Mouse (Mus musculus): ENCODE measurements around the gene Snd1. TPM values are rescaled to one million over a fixed set of nuclear protein-coding genes. Genes with fewer than 3 reads are reported as not detected.
A peak's percentile ranks its signal among the peaks of the same experiment; 100 is the strongest.

Gene Snd1
- polyA plus RNA-seq, 1 experiment = 57.6 TPM

GRCm38 (mm10) chr6:28831011-28831853 is 356.3 kb downstream of the Snd1 start, which contains the start of gene Lrrc4:
Gene Lrrc4, minus strand, starts transcription at chr6:28831747.
- TF ChIP-seq GATA1 (IDR thresholded peaks at IDR 0.05; ENCODE audit: borderline replicate concordance, low read length) (no peak), FLI1 (IDR thresholded peaks at IDR 0.05; ENCODE audit: low read length) (no peak)
- peaks cover 24% of the 10 kb centered on the region for H3K36me3 ChIP-seq (replicated peaks; ENCODE audit: low read length)
- peaks cover 40% of the 10 kb centered on the region for H3K27me3 ChIP-seq (replicated peaks)
- H3K9me3 ChIP-seq = no peaks in the 10 kb centered on the region
- peaks cover 78% of the 10 kb centered on the region for H3K4me1 ChIP-seq
- H3K4me3 ChIP-seq (replicated peaks) = peak within 1 kb of the TSS; percentile 93

GRCm38 (mm10) chr6:28831854-28832750 is 357.2 kb downstream of the Snd1 start:
- peak overlapping the region; percentile 93 for H3K4me3 ChIP-seq (replicated peaks)
- no peaks in the 10 kb centered on the region for H3K9me3 ChIP-seq

GRCm38 (mm10) chr6:28832751-28833291 is 357.9 kb downstream of the Snd1 start:
- Histone ChIP-seq H3K9me3 (no peaks in the 10 kb centered on the region), H3K4me1 (peaks cover 62% of the 10 kb centered on the region), H3K27me3 (replicated peaks) (peaks cover 40% of the 10 kb centered on the region), H3K36me3 (replicated peaks; ENCODE audit: low read length) (peaks cover 20% of the 10 kb centered on the region), H3K4me3 (replicated peaks) (peak overlapping the region; percentile 93)
- TF ChIP-seq GATA1 (IDR thresholded peaks at IDR 0.05; ENCODE audit: borderline replicate concordance, low read length) (no peak), FLI1 (IDR thresholded peaks at IDR 0.05; ENCODE audit: low read length) (no peak)

More at GRCm38 (mm10) chr6:28831854-28832750, 357.2 kb downstream of the Snd1 start:
- no peak for TF ChIP-seq FLI1 (IDR thresholded peaks at IDR 0.05; ENCODE audit: low read length)
- no peak for TF ChIP-seq GATA1 (IDR thresholded peaks at IDR 0.05; ENCODE audit: borderline replicate concordance, low read length)
- Histone ChIP-seq H3K27me3 (replicated peaks) (peaks cover 40% of the 10 kb centered on the region), H3K36me3 (replicated peaks; ENCODE audit: low read length) (peaks cover 20% of the 10 kb centered on the region), H3K4me1 (peaks cover 69% of the 10 kb centered on the region)

- Histone ChIP-seq H3K4me1 (peaks cover 58% of the 10 kb centered on the region), H3K27me3 (replicated peaks) (peaks cover 40% of the 10 kb centered on the region), H3K4me3 (replicated peaks) (peak overlapping the region; percentile 93), H3K36me3 (replicated peaks; ENCODE audit: low read length) (peaks cover 20% of the 10 kb centered on the region), H3K9me3 (no peaks in the 10 kb centered on the region)
- TF ChIP-seq FLI1 (IDR thresholded peaks at IDR 0.05; ENCODE audit: low read length) (no peak), GATA1 (IDR thresholded peaks at IDR 0.05; ENCODE audit: borderline replicate concordance, low read length) (no peak)
Measured at GRCm38 (mm10) chr6:28833380-28833822, 358.5 kb downstream of the Snd1 start.

GRCm38 (mm10) chr6:28834046-28834445 is 359.1 kb downstream of the Snd1 start:
- TF ChIP-seq GATA1 (IDR thresholded peaks at IDR 0.05; ENCODE audit: borderline replicate concordance, low read length) (no peak), FLI1 (IDR thresholded peaks at IDR 0.05; ENCODE audit: low read length) (no peak)
- peaks cover 53% of the 10 kb centered on the region for H3K4me1 ChIP-seq
- H3K9me3 ChIP-seq = no peaks in the 10 kb centered on the region
- H3K4me3 ChIP-seq (replicated peaks) = no peak overlapping the region
- peaks cover 20% of the 10 kb centered on the region for H3K36me3 ChIP-seq (replicated peaks; ENCODE audit: low read length)
- peaks cover 40% of the 10 kb centered on the region for H3K27me3 ChIP-seq (replicated peaks)

GRCm38 (mm10) chr6:28836600-28836999 is 361.7 kb downstream of the Snd1 start:
- no peak overlapping the region for H3K4me3 ChIP-seq (replicated peaks)
- peaks cover 15% of the 10 kb centered on the region for H3K36me3 ChIP-seq (replicated peaks; ENCODE audit: low read length)
- no peaks in the 10 kb centered on the region for H3K9me3 ChIP-seq
- TF ChIP-seq GATA1 (IDR thresholded peaks at IDR 0.05; ENCODE audit: borderline replicate concordance, low read length) (no peak), FLI1 (IDR thresholded peaks at IDR 0.05; ENCODE audit: low read length) (no peak)
- H3K4me1 ChIP-seq = peaks cover 42% of the 10 kb centered on the region
- peaks cover 24% of the 10 kb centered on the region for H3K27me3 ChIP-seq (replicated peaks)

- peaks cover 23% of the 10 kb centered on the region for H3K36me3 ChIP-seq (replicated peaks; ENCODE audit: low read length)
- H3K27me3 ChIP-seq (replicated peaks) = no peaks in the 10 kb centered on the region
- TF ChIP-seq GATA1 (IDR thresholded peaks at IDR 0.05; ENCODE audit: borderline replicate concordance, low read length) (no peak), FLI1 (IDR thresholded peaks at IDR 0.05; ENCODE audit: low read length) (no peak)
- peaks cover 36% of the 10 kb centered on the region for H3K4me1 ChIP-seq
- H3K4me3 ChIP-seq (replicated peaks) = no peak overlapping the region
- H3K9me3 ChIP-seq = no peaks in the 10 kb centered on the region
Measured at GRCm38 (mm10) chr6:28841569-28841968, 366.6 kb downstream of the Snd1 start.

- Histone ChIP-seq H3K27me3 (replicated peaks) (no peaks in the 10 kb centered on the region), H3K4me1 (peaks cover 39% of the 10 kb centered on the region), H3K9me3 (no peaks in the 10 kb centered on the region), H3K36me3 (replicated peaks; ENCODE audit: low read length) (peaks cover 23% of the 10 kb centered on the region), H3K4me3 (replicated peaks) (no peak overlapping the region)
- no peak for TF ChIP-seq GATA1 (IDR thresholded peaks at IDR 0.05; ENCODE audit: borderline replicate concordance, low read length)
Measured at GRCm38 (mm10) chr6:28842375-28843276, 367.7 kb downstream of the Snd1 start.

GRCm38 (mm10) chr6:28845610-28846009 is 370.7 kb downstream of the Snd1 start:
- Histone ChIP-seq H3K36me3 (replicated peaks; ENCODE audit: low read length) (peaks cover 17% of the 10 kb centered on the region), H3K4me3 (replicated peaks) (no peak overlapping the region), H3K27me3 (replicated peaks) (no peaks in the 10 kb centered on the region), H3K4me1 (peaks cover 56% of the 10 kb centered on the region), H3K9me3 (no peaks in the 10 kb centered on the region)
- TF ChIP-seq GATA1 (IDR thresholded peaks at IDR 0.05; ENCODE audit: borderline replicate concordance, low read length) (no peak), FLI1 (IDR thresholded peaks at IDR 0.05; ENCODE audit: low read length) (no peak)
